Mouse (Mus musculus) kidney, postnatal 10 days (tissue): ENCODE measurements around the gene Drp2.

Source experiments
- DNase-seq: peaks from one replicate; pipeline ENCODE4 v3.0.0; 2021; ENCODE audit warnings: mixed read lengths

Drp2 gene

GRCm38 (mm10) chrX:134403863-134404583, at the start of gene Drp2:
TSS of gene Drp2 (plus strand) at chrX:134404551.
- no peak for DNase-seq

GRCm38 (mm10) chrX:134359336-134359735, 45.0 kb upstream of the Drp2 start:
- no peak for DNase-seq

GRCm38 (mm10) chrX:134362156-134362555, 42.2 kb upstream of the Drp2 start:
- no peak for DNase-seq

- no peak for DNase-seq
These were observed 38.9 kb upstream of the Drp2 start for GRCm38 (mm10) chrX:134365421-134365820.

- no peak for DNase-seq
These were observed 37.8 kb upstream of the Drp2 start for GRCm38 (mm10) chrX:134366547-134366946.

- no peak for DNase-seq
These were observed 33.1 kb upstream of the Drp2 start for GRCm38 (mm10) chrX:134371279-134371678.

- no peak for DNase-seq
These were observed 30.2 kb upstream of the Drp2 start for GRCm38 (mm10) chrX:134374190-134374589.

GRCm38 (mm10) chrX:134384896-134385295, 19.5 kb upstream of the Drp2 start:
- no peak for DNase-seq

GRCm38 (mm10) chrX:134398972-134399371, 5.4 kb upstream of the Drp2 start:
- no peak for DNase-seq

GRCm38 (mm10) chrX:134404584-134404955, 219 bp downstream of the Drp2 start:
- peak; percentile 4 for DNase-seq

GRCm38 (mm10) chrX:134409354-134409900, 5.1 kb downstream of the Drp2 start:
- no peak for DNase-seq

GRCm38 (mm10) chrX:134412096-134412495, 7.7 kb downstream of the Drp2 start:
- no peak for DNase-seq

GRCm38 (mm10) chrX:134420097-134420496, 15.7 kb downstream of the Drp2 start:
- no peak for DNase-seq

GRCm38 (mm10) chrX:134424263-134424662, 19.9 kb downstream of the Drp2 start:
- no peak for DNase-seq

- DNase-seq, result no peak
These were observed 21.4 kb downstream of the Drp2 start for GRCm38 (mm10) chrX:134425798-134426197.

- DNase-seq, result no peak
These were observed 22.5 kb downstream of the Drp2 start for GRCm38 (mm10) chrX:134426819-134427218.

GRCm38 (mm10) chrX:134427307-134427706, 23.0 kb downstream of the Drp2 start:
- no peak for DNase-seq

- DNase-seq, result no peak
These were observed 70.8 kb downstream of the Drp2 start for GRCm38 (mm10) chrX:134474988-134475710.

- DNase-seq, result no peak
These were observed 71.9 kb downstream of the Drp2 start, which contains the start of gene Taf7l for GRCm38 (mm10) chrX:134476290-134476689. TSS of gene Taf7l (minus strand) at chrX:134476490.

GRCm38 (mm10) chrX:134481720-134482119, 77.4 kb downstream of the Drp2 start:
- no peak for DNase-seq

GRCm38 (mm10) chrX:134500651-134501050, 96.3 kb downstream of the Drp2 start:
- no peak for DNase-seq
